In genomic region chr11:79710868-79711765, GRCm38 (mm10) we compare ENCODE assay signal across 7 mouse cellular contexts.
DNase-seq lines count a peak whose midpoint lies in the region; ATAC-seq lines count a peak whose summit lies in the region.

No protein-coding gene starts in this region.

- peak overlapping the region; percentile 77 for H3K9ac ChIP-seq in intestine, embryonic 15.5 days
- H3K9ac ChIP-seq in midbrain, embryonic 11.5 days (ENCODE audit: low read length), result peak overlapping the region; percentile 66

- 0 out of 2 replicates have a peak, but pooled peaks cover 4% of the 10 kb centered on the region for H3K27me3 ChIP-seq in intestine, embryonic 15.5 days (replicated peaks)
- H3K27me3 ChIP-seq in limb, embryonic 10.5 days (ENCODE audit: low read depth, poor library complexity, severe bottlenecking), result peaks cover 62% of the 10 kb centered on the region
- H3K27me3 ChIP-seq in midbrain, embryonic 11.5 days (ENCODE audit: control insufficient read depth, insufficient read depth, low read length), result peaks cover 38% of the 10 kb centered on the region

- H3K4me3 ChIP-seq in intestine, embryonic 15.5 days (replicated peaks), result peak overlapping the region; percentile 77
- peak overlapping the region; percentile 74 for H3K4me3 ChIP-seq in limb, embryonic 10.5 days
- H3K4me3 ChIP-seq in midbrain, embryonic 11.5 days (ENCODE audit: low read depth, low read length), result peak overlapping the region; percentile 64

- H3K36me3 ChIP-seq in intestine, embryonic 15.5 days, result no peaks in the 10 kb centered on the region
- no peaks in the 10 kb centered on the region for H3K36me3 ChIP-seq in limb, embryonic 10.5 days
- H3K36me3 ChIP-seq in midbrain, embryonic 11.5 days (ENCODE audit: control insufficient read depth, insufficient read depth, low read length), result no peaks in the 10 kb centered on the region

- H3K27ac ChIP-seq in intestine, embryonic 15.5 days, result peak overlapping the region; percentile 74
- H3K27ac ChIP-seq in limb, embryonic 10.5 days, result peak overlapping the region; percentile 78
- H3K27ac ChIP-seq in midbrain, embryonic 11.5 days (ENCODE audit: low read depth, low read length), result peak overlapping the region; percentile 14; the same call in 1 of the 2 replicates

- ATAC-seq in activated CD4-positive, CD25-positive, alpha-beta regulatory T cell, adult 4 months, result peak; percentile 52
- peak; percentile 92 for ATAC-seq in intestine, embryonic 15.5 days
- peak; percentile 83 for ATAC-seq in midbrain, embryonic 11.5 days (ENCODE audit: low FRiP score)

- peaks cover 28% of the 10 kb centered on the region for H3K4me1 ChIP-seq in intestine, embryonic 15.5 days (replicated peaks)
- peaks cover 27% of the 10 kb centered on the region for H3K4me1 ChIP-seq in limb, embryonic 10.5 days
- peaks cover 14% of the 10 kb centered on the region for H3K4me1 ChIP-seq in midbrain, embryonic 11.5 days (ENCODE audit: control insufficient read depth, insufficient read depth, low read length)

- no peaks in the 10 kb centered on the region for H3K9me3 ChIP-seq in intestine, embryonic 15.5 days
- no peaks in the 10 kb centered on the region for H3K9me3 ChIP-seq in limb, embryonic 10.5 days (replicated peaks)
- no peaks in the 10 kb centered on the region for H3K9me3 ChIP-seq in midbrain, embryonic 11.5 days (ENCODE audit: control insufficient read depth, low read length)

- peak; percentile 72 to 86 for DNase-seq in cerebellum, postnatal 4 days (ENCODE audit: low spot score in 2 of 2)
- peak; percentile 87 to 89 for DNase-seq in gastrocnemius, postnatal 36 days
- peak; percentile 86 for DNase-seq in limb, embryonic 10.5 days (ENCODE audit: low spot score)
- peak; percentile 97 for DNase-seq in midbrain, embryonic 11.5 days (ENCODE audit: low spot score, missing footprints)
- peak; percentile 76 for DNase-seq in skeletal muscle tissue, adult 2 months (ENCODE audit: low read depth, low spot score)

- peak overlapping the region; percentile 96 for H3K4me2 ChIP-seq in intestine, embryonic 15.5 days (replicated peaks)
- peak overlapping the region; percentile 99 for H3K4me2 ChIP-seq in midbrain, embryonic 11.5 days

- WGBS in intestine, embryonic 15.5 days, result under 1% methylated on average over 106 of the region's 106 CpGs
- WGBS in limb, embryonic 10.5 days, result under 1% methylated on average over 106 of the region's 106 CpGs
- WGBS in midbrain, embryonic 11.5 days, result 1% methylated on average over 90 of the region's 106 CpGs

- intact Hi-C loops in gastrocnemius, postnatal 36 days (cut with DNase I), result loop anchor here (2.0 to 5.0 kb wide), 2 partner anchors 176 to 210 kb away; no protein-coding TSS in a partner anchor

Comparison
In these comparisons a context has a peak if more than half of its experiments do, and no peak if none do; other contexts are left out.
1. Peak in every context shown above with its lines: DNase-seq, ATAC-seq, H3K4me3 ChIP-seq and H3K27ac ChIP-seq.
2. H3K27ac ChIP-seq: peak in every context shown above with its lines; median percentile 78 in limb, embryonic 10.5 days; 74 in intestine, embryonic 15.5 days; 14 in midbrain, embryonic 11.5 days.